Mouse (Mus musculus): ENCODE measurements around the gene Tmem212. TPM values are rescaled to one million over a fixed set of nuclear protein-coding genes. Genes with fewer than 3 reads are reported as not detected.
"Not testable (repeated sequence)": the region's sequence is repeated elsewhere in the genome, so short reads cannot be mapped to it uniquely, and the experiment has no call there.

Gene Tmem212
- not detected for polyA plus RNA-seq (2017; shearing (Covaris generic))

DNA sequence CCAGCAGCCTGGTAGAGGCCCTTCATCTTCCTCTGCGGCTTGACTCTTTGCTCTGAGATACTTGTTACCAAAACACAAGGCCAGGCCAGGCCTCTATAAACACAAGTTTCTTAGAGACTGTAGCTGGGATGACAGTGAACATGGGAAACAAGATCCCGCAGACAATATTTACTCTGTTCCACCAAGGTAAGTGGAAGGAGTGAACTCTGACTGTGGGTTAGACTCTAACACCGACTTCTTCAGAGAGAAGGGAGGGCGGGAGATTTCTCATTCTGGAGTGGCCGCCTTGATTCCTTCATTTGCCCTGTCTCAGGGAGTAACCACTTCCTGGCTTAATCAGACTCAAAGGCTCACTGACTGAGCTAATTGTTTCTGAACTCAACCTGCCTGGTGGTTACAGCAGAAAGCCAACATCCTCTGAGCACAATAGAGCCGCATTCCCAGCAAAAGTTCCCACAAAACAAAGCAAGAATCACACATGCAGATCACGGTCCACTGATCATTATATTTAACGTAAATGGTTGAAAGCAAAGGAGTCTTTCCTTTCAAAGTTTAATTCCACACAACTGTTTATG is at the start of gene Tmem212:
Tmem212 (minus strand) TSS at position 51 of the 575 bp plus-strand sequence.
- ATAC-seq: no peak

DNA sequence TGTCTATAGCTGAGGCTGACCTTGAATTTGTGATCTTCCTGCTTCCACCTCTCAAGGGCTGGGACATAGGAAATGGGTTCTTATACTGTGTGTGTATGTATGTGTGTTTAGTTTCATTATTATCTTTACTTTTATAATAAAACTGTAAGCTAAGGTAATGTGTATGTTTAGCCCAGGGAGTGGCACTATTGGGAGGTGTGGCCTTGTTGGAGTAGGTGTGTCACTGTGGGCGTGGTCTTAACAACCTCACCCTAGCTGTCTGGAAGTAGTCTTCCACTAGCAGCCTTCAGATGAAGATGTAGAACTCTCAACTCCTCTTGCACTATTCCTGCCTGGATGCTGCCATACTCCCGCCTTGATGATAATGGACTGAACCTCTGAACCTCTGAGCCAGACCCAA is 49.2 kb upstream of the Tmem212 start:
- not testable (repeated sequence) for ATAC-seq

DNA sequence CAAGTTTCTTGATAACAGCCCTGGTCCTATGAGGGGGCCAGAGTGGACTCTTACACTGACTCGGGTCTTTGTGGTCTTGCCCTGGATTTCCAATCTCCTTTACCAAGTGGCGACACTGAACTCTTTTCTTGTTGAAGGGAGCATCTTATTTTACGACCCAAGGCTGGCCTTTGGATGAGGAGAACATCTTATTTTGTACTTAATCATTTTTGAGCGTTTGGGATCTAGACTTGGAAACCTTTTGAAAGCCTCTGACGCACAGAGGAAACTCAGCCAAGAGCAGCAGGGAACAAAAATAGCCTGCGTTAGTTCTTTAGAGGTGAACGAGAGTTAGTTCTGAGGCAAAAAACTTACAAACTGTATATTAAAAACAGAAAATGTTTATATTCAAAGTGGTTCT is 46.8 kb upstream of the Tmem212 start:
- no peak for ATAC-seq

GRCm38 (mm10) chr3:27941634-27942033 is 45.5 kb upstream of the Tmem212 start:
- ATAC-seq: no peak

GRCm38 (mm10) chr3:27938381-27939323 is 42.5 kb upstream of the Tmem212 start, which contains the start of gene Pld1:
Gene Pld1, plus strand, starts transcription at chr3:27938695.
- ATAC-seq: no peak

- no peak for ATAC-seq
Measured at GRCm38 (mm10) chr3:27937144-27938110, 41.3 kb upstream of the Tmem212 start.

DNA sequence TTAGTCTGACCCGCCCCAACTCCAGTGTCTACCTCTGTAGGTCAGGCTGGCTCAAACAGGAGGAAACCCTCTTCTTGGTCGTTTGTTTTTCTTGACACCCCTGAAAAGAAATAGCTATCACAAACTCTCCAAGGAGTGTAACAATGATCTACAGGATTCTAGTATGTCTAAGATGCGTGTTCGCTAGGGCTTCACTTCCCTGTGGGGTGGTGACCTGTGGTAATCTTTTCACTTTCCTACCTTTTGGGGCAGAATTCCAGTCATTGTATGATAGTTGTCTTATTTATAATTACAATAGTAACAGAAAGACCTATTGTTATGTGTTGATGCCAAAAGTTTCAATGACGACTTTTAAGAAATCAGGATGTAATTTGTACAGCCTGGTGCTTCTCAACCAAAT is 40.6 kb upstream of the Tmem212 start:
- ATAC-seq: no peak

- no peak for ATAC-seq
Measured at GRCm38 (mm10) chr3:27935644-27936043, 39.5 kb upstream of the Tmem212 start.

- ATAC-seq: no peak
Measured at GRCm38 (mm10) chr3:27932391-27932790, 36.2 kb upstream of the Tmem212 start.

- no peak for ATAC-seq
Measured at GRCm38 (mm10) chr3:27929219-27929618, 33.1 kb upstream of the Tmem212 start.

GRCm38 (mm10) chr3:27924037-27924436 is 27.9 kb upstream of the Tmem212 start:
- no peak for ATAC-seq

GRCm38 (mm10) chr3:27921268-27922020 is 25.3 kb upstream of the Tmem212 start:
- no peak for ATAC-seq

- ATAC-seq: no peak
Measured at GRCm38 (mm10) chr3:27918656-27919436, 22.7 kb upstream of the Tmem212 start.

DNA sequence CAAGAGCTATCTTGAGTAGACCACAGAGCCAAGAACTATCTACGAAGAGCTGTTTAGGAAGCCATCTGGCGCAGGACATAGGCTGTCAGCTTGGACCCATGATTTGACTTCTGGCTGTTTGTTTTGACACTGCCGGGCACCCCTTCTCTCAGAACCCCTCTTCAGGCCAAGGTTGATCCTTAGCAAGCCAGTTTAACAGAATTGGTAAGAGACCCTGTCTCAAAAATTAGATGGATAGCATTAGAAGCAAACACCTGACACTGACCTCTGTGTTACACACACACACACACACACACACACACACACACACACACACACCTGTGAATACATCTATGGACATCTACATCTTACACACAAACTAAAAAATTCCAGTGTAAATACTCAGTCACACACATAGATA is 12.8 kb upstream of the Tmem212 start:
- ATAC-seq: no peak

- ATAC-seq: no peak
Measured at GRCm38 (mm10) chr3:27908316-27908715, 12.1 kb upstream of the Tmem212 start.

DNA sequence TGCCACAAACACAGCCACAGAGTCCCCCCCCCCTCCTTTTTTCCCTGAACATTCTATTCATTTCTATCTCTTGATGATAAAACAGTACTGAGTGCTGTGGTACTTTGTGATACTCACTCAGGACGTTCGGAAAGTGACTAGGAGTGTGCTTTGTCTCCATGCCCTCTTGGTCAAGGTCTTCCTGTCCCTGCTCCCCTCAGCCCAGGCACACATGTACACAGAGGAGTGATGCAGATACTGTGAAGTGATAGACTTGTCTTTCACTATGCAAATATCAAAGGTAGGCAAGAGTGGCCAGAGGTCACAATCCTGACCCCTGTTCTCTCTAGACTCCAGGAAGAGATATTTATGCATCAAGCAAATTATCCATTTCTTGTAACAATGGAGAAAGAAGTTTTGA is 11.1 kb upstream of the Tmem212 start:
- no peak for ATAC-seq

DNA sequence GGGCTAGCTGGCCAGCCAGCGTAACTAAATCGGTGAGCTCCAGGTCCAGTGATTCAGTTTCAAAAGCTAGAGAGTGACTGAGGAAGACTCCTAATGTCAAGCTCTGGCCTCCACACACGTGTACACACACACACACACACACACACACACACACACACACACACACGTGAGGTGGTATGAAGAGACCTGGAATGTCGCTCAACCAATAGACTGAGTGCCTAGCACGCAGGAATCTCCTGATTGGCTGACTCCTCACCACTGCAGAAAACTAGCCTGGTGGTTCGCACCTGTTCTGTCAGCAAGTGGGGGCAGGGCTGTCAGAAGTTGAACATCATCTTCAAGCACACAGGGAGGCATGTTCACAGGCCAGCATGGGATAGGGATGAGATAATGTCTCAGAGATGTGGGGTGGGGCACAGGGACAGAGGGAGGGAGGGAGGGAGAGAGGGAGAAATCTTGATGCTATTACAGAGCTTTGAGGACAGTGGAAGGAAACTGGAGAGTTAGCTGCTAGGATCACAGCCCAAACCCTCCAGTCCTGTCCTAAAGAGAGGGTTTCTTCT is 10.6 kb upstream of the Tmem212 start:
- ATAC-seq: no peak

DNA sequence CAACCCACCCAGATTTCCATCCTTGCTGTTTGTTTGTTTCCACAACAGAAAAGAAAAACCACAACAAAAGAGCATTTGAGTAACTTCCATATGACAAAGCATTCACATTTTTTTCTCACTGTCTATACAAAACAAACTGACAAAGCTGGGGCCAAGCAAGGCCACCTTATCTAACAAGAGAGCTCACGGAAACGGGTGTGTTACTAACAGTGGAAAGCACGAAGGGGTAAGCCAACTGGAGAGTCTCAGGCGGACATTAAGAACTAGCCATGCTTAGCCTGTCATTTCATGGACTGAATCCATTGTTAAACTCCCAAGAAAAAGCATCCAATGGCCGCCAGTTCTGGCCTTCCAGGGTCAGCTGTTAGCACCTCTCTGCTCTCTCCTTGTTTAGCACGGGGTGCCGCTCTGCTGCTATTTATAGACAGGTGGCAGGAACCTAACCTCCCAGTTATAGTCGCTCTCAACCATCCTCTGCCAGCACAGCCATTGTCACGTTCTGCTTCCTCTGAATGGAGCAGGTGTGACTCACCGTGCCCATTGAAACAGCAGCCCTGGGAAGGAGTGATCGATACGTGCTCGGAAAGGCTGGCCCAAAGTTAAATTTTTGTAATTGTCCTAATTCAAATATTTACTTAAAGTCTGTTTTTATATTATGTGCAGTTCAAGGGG is 8.6 kb upstream of the Tmem212 start:
- no peak for ATAC-seq

DNA sequence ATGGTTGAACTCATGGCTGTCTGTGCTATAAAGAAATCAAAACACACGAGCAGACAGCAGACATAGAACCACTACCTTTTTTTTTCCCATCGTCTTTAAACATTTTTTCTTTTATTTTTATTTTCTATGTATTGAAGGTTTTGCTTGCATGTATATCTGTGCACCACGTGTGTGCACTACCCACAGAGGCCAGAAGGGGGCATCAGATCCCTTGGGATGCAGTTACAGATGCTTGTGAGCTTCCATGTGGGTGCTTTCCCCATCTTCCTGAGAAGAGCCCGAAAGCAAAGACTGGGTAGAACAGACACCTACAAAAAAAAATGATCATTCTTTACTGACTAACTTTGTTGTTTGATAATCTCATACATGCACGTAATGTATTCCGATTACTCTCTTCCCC is 5.7 kb upstream of the Tmem212 start:
- no peak for ATAC-seq

- no peak for ATAC-seq
Measured at GRCm38 (mm10) chr3:27899012-27899726, 3.0 kb upstream of the Tmem212 start.
